Mouse (Mus musculus): ENCODE results near the gene Zfp677. TPM values are rescaled to one million over a fixed set of nuclear protein-coding genes. Genes with fewer than 3 reads are reported as not detected.

The Zfp677 gene
- polyA plus RNA-seq (2015; fragmentation: Illumina TruSeq; extraction: RNeasy Lipid Tissue Mini Kit (QIAGEN cat#74804); ENCODE audit: insufficient read depth, low replicate concordance): 15.6 TPM

GRCm38 (mm10) chr17:21383391-21384056 is at the start of gene Zfp677:
TSS of gene Zfp677 (plus strand) at chr17:21383748.

GRCm38 (mm10) chr17:21422664-21423599 is 39.4 kb downstream of the Zfp677 start, which contains the start of gene Zfp54:
TSS of gene Zfp54 (plus strand) at chr17:21423227.

Other genes with a start within 250 kb of the Zfp677 start
- gene Vmn1r234, start 157.7 kb upstream of the Zfp677 start, polyA plus RNA-seq (2015; fragmentation: Illumina TruSeq; extraction: RNeasy Lipid Tissue Mini Kit (QIAGEN cat#74804); ENCODE audit: insufficient read depth, low replicate concordance): not detected
- gene Vmn1r235, start 127.3 kb upstream of the Zfp677 start, polyA plus RNA-seq (2015; fragmentation: Illumina TruSeq; extraction: RNeasy Lipid Tissue Mini Kit (QIAGEN cat#74804); ENCODE audit: insufficient read depth, low replicate concordance): not detected
- gene Vmn1r236, start 100.8 kb upstream of the Zfp677 start, polyA plus RNA-seq (2015; fragmentation: Illumina TruSeq; extraction: RNeasy Lipid Tissue Mini Kit (QIAGEN cat#74804); ENCODE audit: insufficient read depth, low replicate concordance): not detected
- gene Vmn1r237, start 71.9 kb upstream of the Zfp677 start, polyA plus RNA-seq (2015; fragmentation: Illumina TruSeq; extraction: RNeasy Lipid Tissue Mini Kit (QIAGEN cat#74804); ENCODE audit: insufficient read depth, low replicate concordance): not detected
- gene Zfp54, start 39.5 kb downstream of the Zfp677 start, polyA plus RNA-seq (2015; fragmentation: Illumina TruSeq; extraction: RNeasy Lipid Tissue Mini Kit (QIAGEN cat#74804); ENCODE audit: insufficient read depth, low replicate concordance): 13.0 TPM
- 27.8 TPM for gene Zfp51, start 66.6 kb downstream of the Zfp677 start, polyA plus RNA-seq (2015; fragmentation: Illumina TruSeq; extraction: RNeasy Lipid Tissue Mini Kit (QIAGEN cat#74804); ENCODE audit: insufficient read depth, low replicate concordance)
- 43.2 TPM for gene Zfp53, start 105.2 kb downstream of the Zfp677 start, polyA plus RNA-seq (2015; fragmentation: Illumina TruSeq; extraction: RNeasy Lipid Tissue Mini Kit (QIAGEN cat#74804); ENCODE audit: insufficient read depth, low replicate concordance)
- 27.4 TPM for gene Zfp52, start 151.8 kb downstream of the Zfp677 start, polyA plus RNA-seq (2015; fragmentation: Illumina TruSeq; extraction: RNeasy Lipid Tissue Mini Kit (QIAGEN cat#74804); ENCODE audit: insufficient read depth, low replicate concordance)
- gene Zfp948, start 183.3 kb downstream of the Zfp677 start, polyA plus RNA-seq (2015; fragmentation: Illumina TruSeq; extraction: RNeasy Lipid Tissue Mini Kit (QIAGEN cat#74804); ENCODE audit: insufficient read depth, low replicate concordance): 12.2 TPM

All from spleen, adult 10 weeks (tissue).